Mouse (Mus musculus): ENCODE measurements at regions not wholly inside any gene's neighbourhood (a gene's known extent, or its start where the extent isn't known, plus 50 kb on each side); places are given as distances from the start of the nearest gene placed in this dataset.
A peak's percentile ranks its signal among the peaks of the same experiment; 100 is the strongest.

GRCm38 (mm10) chr16:76453457-76454200, 80.0 kb upstream of the Nrip1 start:
- no peak for DNase-seq (ENCODE audit: low read depth, low spot score)

GRCm38 (mm10) chr16:76448773-76449172, 75.1 kb upstream of the Nrip1 start:
- DNase-seq (ENCODE audit: low read depth, low spot score): no peak

GRCm38 (mm10) chr16:76447033-76447432, 73.4 kb upstream of the Nrip1 start:
- DNase-seq (ENCODE audit: low read depth, low spot score): no peak

GRCm38 (mm10) chr16:76444668-76445067, 71.0 kb upstream of the Nrip1 start:
- DNase-seq (ENCODE audit: low read depth, low spot score): no peak

- DNase-seq (ENCODE audit: low read depth, low spot score): no peak
Measured at GRCm38 (mm10) chr16:76442635-76443034, 69.0 kb upstream of the Nrip1 start.

- DNase-seq (ENCODE audit: low read depth, low spot score): no peak
Measured at GRCm38 (mm10) chr16:76441803-76442448, 68.3 kb upstream of the Nrip1 start.

- DNase-seq (ENCODE audit: low read depth, low spot score): no peak
Measured at GRCm38 (mm10) chr16:76438093-76438883, 64.7 kb upstream of the Nrip1 start.

GRCm38 (mm10) chr16:76436290-76436689, 62.7 kb upstream of the Nrip1 start:
- no peak for DNase-seq (ENCODE audit: low read depth, low spot score)

GRCm38 (mm10) chr16:76433076-76433825, 59.6 kb upstream of the Nrip1 start:
- peak; percentile 57 for DNase-seq (ENCODE audit: low read depth, low spot score)

GRCm38 (mm10) chr16:76432304-76432703, 58.7 kb upstream of the Nrip1 start:
- peak; percentile 84 for DNase-seq (ENCODE audit: low read depth, low spot score)

- no peak for DNase-seq (ENCODE audit: low read depth, low spot score)
Measured at GRCm38 (mm10) chr16:76429156-76429555, 55.5 kb upstream of the Nrip1 start.

GRCm38 (mm10) chr16:76423964-76424363, 50.3 kb upstream of the Nrip1 start:
- no peak for DNase-seq (ENCODE audit: low read depth, low spot score)

All from brain, adult 2 months (tissue).